Mouse (Mus musculus) thymus, adult 2 months (tissue): ENCODE measurements at regions not wholly inside any gene's neighbourhood (a gene's known extent, or its start where the extent isn't known, plus 50 kb on each side); places are given as distances from the start of the nearest gene placed in this dataset.

Experiments used
- CTCF ChIP-seq: fragments of 200-500 bp; IDR thresholded peaks from 2 replicates; pipeline ENCODE4 v1.5.1; 2012; ENCODE audit warnings: mild to moderate bottlenecking, control low read depth, low read length, moderate library complexity, borderline replicate concordance; ENCODE audit not compliant: control insufficient read depth, poor library complexity, insufficient read depth; ENCODE audit errors: extremely low read depth
- POLR2A ChIP-seq: fragments of 200-500 bp; IDR thresholded peaks from 2 replicates; pipeline ENCODE4 v1.6.1; 2012; ENCODE audit warnings: mild to moderate bottlenecking, low read length, control low read depth, moderate library complexity; ENCODE audit not compliant: control insufficient read depth, poor library complexity, insufficient read depth; ENCODE audit errors: extremely low read depth

DNA sequence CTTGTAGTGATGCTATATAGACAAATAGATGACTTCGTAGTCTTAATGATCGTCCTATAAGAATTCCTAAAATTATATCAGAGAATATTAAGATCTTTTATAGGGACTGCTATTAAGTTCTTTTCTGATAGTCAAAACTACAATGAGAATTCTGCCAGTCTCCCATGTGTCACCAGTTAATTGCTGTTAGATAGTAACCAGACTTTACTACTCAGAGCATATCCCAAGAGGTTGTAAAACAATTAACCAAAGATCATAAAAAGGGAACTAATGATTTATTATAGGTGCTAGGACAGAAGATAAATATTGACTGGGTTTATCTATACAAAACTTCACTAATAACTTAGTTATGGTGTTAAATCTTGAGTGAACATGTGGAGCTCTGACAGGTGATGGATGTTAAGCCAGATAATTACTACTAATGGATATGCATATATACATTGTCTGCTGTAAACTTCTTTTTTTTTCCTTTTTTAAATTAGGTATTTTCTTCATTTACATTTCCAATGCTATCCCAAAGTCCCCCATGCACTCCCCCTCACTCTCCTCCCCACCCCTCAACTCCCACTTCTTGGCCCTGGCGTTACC lies 615.5 kb downstream of the Prdm13 start:
- TF ChIP-seq CTCF, result no peak
- TF ChIP-seq POLR2A, result no peak
